Mouse (Mus musculus) layer of hippocampus, postnatal 25 days (tissue): ENCODE measurements around the gene Trim59. TPM values are rescaled to one million over a fixed set of nuclear protein-coding genes. Genes with fewer than 3 reads are reported as not detected.

Experiments used
- DNase-seq, 2 experiments: peaks; one replicate each; pipeline ENCODE4 v3.0.0; 2022; ENCODE audit warnings: mixed read lengths in 2 of 2, low spot score in 1 of 2; ENCODE audit errors: extremely low spot score in 1 of 2
- microRNA-seq, 2 experiments: library from miRNA; unstranded; fragments of <30 nt; microRNA quantifications; one replicate each; pipeline ENCODE4 v1.2.0; 2021
- total RNA-seq, 2 experiments: library from RNA; stranded (reverse); gene quantifications; 2 replicates each; pipeline ENCODE4 v1.2.3; 2021

The Trim59 gene
- total RNA-seq, 2 experiments from 2014 or later = 13.0 to 14.6 TPM

DNA sequence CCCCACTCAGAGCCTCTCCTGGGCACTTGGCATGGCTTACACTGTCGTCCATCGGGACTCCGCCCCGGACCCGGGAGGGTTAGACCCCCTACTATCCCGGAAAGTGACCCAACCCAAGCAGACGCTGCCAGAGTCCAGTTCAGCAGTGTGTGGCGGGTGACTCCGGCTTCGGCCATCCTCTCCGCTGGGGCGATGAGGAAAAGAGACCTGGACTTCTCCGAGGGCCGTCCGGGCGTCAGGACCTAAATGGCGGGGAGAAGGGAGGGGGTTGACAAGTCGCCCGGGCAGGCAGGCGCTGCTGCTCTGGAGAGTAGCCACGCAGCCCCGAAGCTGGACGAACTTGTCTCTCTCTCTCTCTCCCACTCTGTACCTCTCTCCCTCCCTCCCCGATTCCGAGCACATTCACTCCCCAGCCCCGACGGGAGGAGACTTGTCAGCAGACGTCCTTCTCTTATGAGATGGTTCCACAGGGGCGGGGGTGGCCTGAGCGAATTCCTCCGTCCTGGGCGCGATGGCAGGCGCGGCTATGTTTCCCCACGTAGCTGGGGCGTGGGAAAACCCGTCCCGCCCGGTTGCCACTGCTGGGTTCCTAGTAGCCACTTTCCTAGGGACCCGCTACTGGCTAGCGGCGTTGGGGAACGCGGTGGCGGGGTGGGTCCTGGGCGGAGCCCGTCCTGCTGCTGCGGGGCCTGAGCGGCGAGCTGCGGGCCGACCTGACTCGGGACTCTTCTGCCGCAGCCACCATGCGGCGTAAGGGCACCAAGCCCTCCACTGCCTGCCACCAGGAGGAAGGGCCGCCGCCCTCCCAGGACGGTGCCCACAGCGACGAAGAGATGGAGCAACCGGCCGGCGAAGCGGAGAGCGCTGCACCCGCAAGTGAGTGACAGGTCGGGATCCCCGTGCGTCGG is 39.0 kb downstream of the Trim59 start:
- peak; percentile 11 to 21 for DNase-seq

DNA sequence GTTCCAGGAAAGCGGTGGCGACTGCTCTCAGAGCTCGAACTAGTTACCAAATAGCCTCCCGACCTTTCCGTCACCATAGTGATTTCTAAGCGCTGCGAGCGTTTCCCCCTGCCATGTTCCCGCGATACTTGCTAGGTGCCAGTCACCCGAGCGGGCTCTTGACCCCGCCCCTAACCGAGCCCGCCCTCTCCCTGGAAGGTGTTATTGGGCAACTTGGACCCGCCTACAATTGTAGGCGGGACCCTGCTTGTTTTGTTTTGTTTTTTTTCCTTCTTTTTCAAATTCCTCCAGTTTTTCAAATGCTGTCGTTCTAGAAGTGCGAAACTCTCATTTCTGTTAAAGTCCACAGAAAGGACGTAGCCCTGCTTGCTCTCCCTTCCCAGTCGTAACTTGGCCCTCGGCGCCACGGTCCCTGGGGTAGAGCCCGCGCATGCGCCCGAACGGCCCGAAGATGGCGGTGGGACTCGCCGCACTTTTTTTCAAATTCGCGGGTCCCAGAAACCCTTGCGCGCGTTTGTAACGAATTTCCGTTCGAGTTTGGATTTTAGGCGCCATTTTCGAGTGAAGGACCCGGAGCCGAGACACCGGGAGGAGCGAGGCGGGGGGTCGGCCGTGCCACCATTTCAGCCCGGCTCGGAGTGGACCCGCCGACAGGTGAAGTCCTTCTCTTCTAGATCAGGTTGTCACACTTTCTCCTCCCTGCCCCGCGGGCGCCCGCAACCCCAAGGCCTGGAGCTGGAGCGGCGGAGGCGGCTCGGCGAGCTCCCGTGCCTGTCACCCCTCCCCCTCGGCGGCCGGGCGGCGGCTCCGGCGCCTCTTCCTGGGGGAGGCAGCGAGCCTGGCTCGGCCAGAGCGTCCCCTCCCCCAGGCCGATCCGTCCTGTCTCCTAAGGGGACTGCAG is 39.9 kb downstream of the Trim59 start, which contains the start of the genes Ift80 and Smc4:
TSS of gene Ift80 (minus strand) at position 134 of the 901 bp plus-strand sequence.
TSS of gene Smc4 (plus strand) at position 302 of the 901 bp plus-strand sequence.
- DNase-seq = peak; percentile 87 to 89

GRCm38 (mm10) chr3:69004055-69004436 is 40.5 kb downstream of the Trim59 start:
- DNase-seq = no peak

GRCm38 (mm10) chr3:69002781-69003180 is 41.8 kb downstream of the Trim59 start:
- no peak for DNase-seq

- no peak for DNase-seq
Observed at GRCm38 (mm10) chr3:68986550-68986949, 58.0 kb downstream of the Trim59 start.

Small RNA genes within 50 kb of the gene (microRNA-seq; reads per million reads assigned to microRNA genes)
- gene Mir15b (486 to 615 reads per million in 2 experiments), gene Mir16-2 (45.4 to 93.6 reads per million in 2 experiments)

Other genes starting within 250 kb of the Trim59 start
- 10 to 100 TPM in 1 of 2 experiments, 1 to 10 TPM in 1; 9.4 to 10.6 TPM for gene 1110032F04Rik, start 175.2 kb downstream of the Trim59 start, total RNA-seq
- 10 to 100 TPM; 23.5 to 23.9 TPM for gene Ift80, start 40.2 kb downstream of the Trim59 start, total RNA-seq
- gene Smc4, start 40.0 kb downstream of the Trim59 start, total RNA-seq = 1 to 10 TPM; 6.8 to 7.0 TPM
- 10 to 100 TPM; 79.5 to 84.7 TPM for gene Kpna4, start 82.4 kb upstream of the Trim59 start, total RNA-seq
- not detected for gene Arl14, start 177.7 kb upstream of the Trim59 start, total RNA-seq